Mouse (Mus musculus) heart, embryonic 15.5 days (tissue): Measurements from ENCODE around the gene Rfx2. TPM values are rescaled to one million over a fixed set of nuclear protein-coding genes. Genes with fewer than 3 reads are reported as not detected.

ENCODE experiments used
- ATAC-seq: fragments of 200-750 bp; cut with Nextera tagmentation; replicated peaks from 2 replicates; pipeline ENCODE4 v1.8.0; 2017; ENCODE audit warnings: low read depth, moderate TSS enrichment; ENCODE audit not compliant: insufficient number of reproducible peaks, insufficient read depth, low FRiP score
- H3K27ac ChIP-seq: fragments of 300-500 bp; sonication (generic); 2 replicates; pipeline ENCODE4 v1.5.1; 2015; ENCODE audit warnings: mild to moderate bottlenecking, inconsistent platforms
- H3K27me3 ChIP-seq: fragments of 300-500 bp; sonication (generic); 2 replicates; pipeline ENCODE4 v1.6.1; 2015; ENCODE audit warnings: inconsistent platforms
- H3K36me3 ChIP-seq: fragments of 300-500 bp; sonication (generic); 2 replicates; pipeline ENCODE4 v1.6.1; 2015; ENCODE audit warnings: mild to moderate bottlenecking, inconsistent platforms
- H3K4me1 ChIP-seq: fragments of 300-500 bp; sonication (generic); replicated peaks from 2 replicates; pipeline ENCODE4 v1.6.1; 2015; ENCODE audit warnings: inconsistent platforms
- H3K4me2 ChIP-seq: fragments of 300-500 bp; sonication (generic); 2 replicates; pipeline ENCODE4 v1.6.1; 2015; ENCODE audit warnings: inconsistent platforms, mild to moderate bottlenecking, moderate library complexity
- H3K4me3 ChIP-seq: fragments of 300-500 bp; sonication (generic); 2 replicates; pipeline ENCODE4 v1.5.1; 2015; ENCODE audit warnings: mild to moderate bottlenecking, inconsistent platforms
- H3K9ac ChIP-seq: fragments of 300-500 bp; sonication (generic); 2 replicates; pipeline ENCODE4 v1.6.1; 2015; ENCODE audit warnings: mild to moderate bottlenecking, inconsistent platforms
- H3K9me3 ChIP-seq: fragments of 300-500 bp; sonication (generic); replicated peaks from 2 replicates; pipeline ENCODE4 v1.6.1; 2016; ENCODE audit warnings: inconsistent platforms
- WGBS: fragments of 180-500 bp; shearing (Covaris S2); methylation state at CpG from one replicate; pipeline ENCODE4 v1.1.7; 2015; ENCODE audit warnings: mixed read lengths; 5-methylcytosine and 5-hydroxymethylcytosine counted together
- polyA plus RNA-seq: library from polyadenylated mRNA; unstranded; fragments of >200 nt; fragmentation: Nextera tagmentation; extraction: Ambion mirVana; gene quantifications from 2 replicates; pipeline ENCODE4 v1.2.1, GENCODE M21; 2015

The Rfx2 gene
- polyA plus RNA-seq, 1 experiment from 2014 or later = 4.8 TPM

DNA sequence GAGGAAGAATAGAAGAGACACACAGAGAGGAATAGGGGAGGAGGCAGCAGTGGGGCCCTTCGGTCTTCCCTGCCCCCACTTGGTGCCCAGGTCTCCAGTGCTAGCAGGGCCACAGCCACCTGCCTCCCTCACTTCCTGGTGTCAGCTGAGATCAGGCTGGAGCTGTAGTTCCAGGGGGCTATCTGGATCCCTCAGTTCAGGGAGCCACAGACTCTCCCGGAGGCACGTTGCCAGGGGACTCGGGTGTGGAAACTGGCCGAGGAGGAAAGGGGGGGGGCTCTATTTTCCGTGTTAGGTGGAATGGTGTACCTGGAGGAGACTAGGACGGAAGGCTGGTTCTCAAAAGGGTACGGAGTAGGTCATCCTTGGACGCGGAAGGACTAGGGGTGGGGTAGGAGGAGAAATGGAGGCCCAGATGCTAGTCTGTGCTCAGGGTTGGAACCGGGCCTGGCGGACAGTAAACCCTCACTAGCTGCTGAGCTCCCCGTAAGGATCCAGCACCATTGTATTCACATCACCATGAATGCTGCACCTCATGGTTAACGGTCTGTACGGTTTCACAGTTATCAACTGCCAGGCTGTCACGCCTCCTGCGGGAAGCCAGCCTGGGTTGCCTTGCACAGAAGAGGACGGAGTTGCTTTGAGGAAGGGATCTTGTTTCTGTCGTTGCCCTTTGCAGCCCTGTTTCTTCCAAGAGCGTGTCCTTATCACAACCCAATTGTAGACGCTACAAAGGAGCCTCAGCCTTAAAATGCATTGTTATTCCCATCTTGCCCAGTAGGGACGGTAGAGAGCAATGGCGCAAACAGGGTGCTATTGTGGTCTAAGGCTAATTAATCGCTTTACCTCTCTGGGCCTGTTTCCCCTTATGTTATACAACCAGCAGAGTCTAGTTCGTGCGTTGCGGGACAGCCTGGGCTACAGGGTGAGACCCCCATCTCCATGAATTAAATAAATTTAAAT lies 67.8 kb downstream of the Rfx2 start:
- peaks cover 39% of the 10 kb centered on the region for H3K4me1 ChIP-seq
- H3K4me3 ChIP-seq = no peak overlapping the region; the same call in 1 of the 2 replicates
- H3K9ac ChIP-seq = 0 out of 2 replicates have a peak overlapping the region, but pooled peaks have one; percentile 16
- peak overlapping the region; percentile 83 for H3K4me2 ChIP-seq
- peaks cover 15% of the 10 kb centered on the region for H3K36me3 ChIP-seq
- peaks cover 8% of the 10 kb centered on the region; the same call in 1 of the 2 replicates for H3K27me3 ChIP-seq
- H3K9me3 ChIP-seq = no peaks in the 10 kb centered on the region
- WGBS = 40% methylated on average over 27 of the region's 27 CpGs
- ATAC-seq = no peak
- peak overlapping the region; percentile 99 for H3K27ac ChIP-seq

DNA sequence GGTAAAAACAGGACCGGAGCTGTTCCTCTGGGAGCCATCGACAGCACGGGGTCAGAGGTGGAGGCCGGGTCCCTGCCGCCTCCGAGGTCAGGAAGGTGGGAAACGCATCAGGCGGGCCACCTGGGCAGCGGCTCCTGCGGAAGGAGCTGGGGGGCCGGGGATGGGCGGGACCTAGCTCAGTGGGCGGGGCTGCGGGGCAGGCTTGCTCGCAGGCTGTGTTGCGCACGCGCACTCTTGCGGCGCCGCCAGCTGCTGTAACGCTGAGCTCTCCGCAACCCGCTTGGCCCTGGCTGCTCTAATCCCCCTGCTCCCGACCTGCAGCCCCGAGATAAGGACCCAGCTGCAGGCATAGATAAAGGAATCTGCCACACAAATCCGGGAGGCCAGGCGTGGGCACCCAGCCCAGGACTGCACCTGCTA lies 68.8 kb downstream of the Rfx2 start:
- H3K9ac ChIP-seq = peak overlapping the region; percentile 62
- ATAC-seq = peak; percentile 23; the same call in 1 of the 2 replicates
- 1% methylated on average over 27 of the region's 28 CpGs for WGBS
- no peaks in the 10 kb centered on the region for H3K9me3 ChIP-seq
- H3K36me3 ChIP-seq = peaks cover 6% of the 10 kb centered on the region; the same call in 1 of the 2 replicates
- peak overlapping the region; percentile 83 for H3K4me2 ChIP-seq
- peak overlapping the region; percentile 53 for H3K4me3 ChIP-seq
- peak overlapping the region; percentile 92 for H3K27ac ChIP-seq
- peaks cover 19% of the 10 kb centered on the region for H3K27me3 ChIP-seq
- H3K4me1 ChIP-seq = peaks cover 49% of the 10 kb centered on the region

DNA sequence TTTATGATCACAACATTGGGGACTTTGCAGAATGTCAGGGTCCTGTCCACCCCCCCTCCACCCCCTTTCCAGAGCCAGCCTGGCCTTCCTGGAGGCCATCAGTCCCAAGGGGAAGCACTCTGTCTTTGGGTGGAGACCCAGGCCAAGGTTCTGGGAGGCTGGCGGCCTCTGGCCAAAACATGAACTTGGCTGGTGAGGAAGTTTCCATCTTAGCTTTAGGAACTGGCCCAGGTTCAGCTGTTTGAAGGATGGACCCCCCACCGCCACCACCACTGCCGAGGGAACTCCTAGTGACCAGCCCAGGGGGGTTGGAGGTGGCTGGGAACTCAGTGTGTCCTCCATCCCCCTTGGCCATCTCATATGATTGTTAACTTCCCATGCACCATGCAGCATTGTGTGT lies 69.7 kb downstream of the Rfx2 start:
- H3K9me3 ChIP-seq = no peaks in the 10 kb centered on the region
- WGBS = 70% methylated on average over 3 of the region's 3 CpGs
- H3K4me1 ChIP-seq = peaks cover 54% of the 10 kb centered on the region
- H3K4me3 ChIP-seq = no peak overlapping the region
- no peak overlapping the region for H3K9ac ChIP-seq
- H3K36me3 ChIP-seq = no peaks in the 10 kb centered on the region
- no peak for ATAC-seq
- H3K4me2 ChIP-seq = no peak overlapping the region
- H3K27ac ChIP-seq = no peak overlapping the region
- H3K27me3 ChIP-seq = peaks cover 28% of the 10 kb centered on the region

DNA sequence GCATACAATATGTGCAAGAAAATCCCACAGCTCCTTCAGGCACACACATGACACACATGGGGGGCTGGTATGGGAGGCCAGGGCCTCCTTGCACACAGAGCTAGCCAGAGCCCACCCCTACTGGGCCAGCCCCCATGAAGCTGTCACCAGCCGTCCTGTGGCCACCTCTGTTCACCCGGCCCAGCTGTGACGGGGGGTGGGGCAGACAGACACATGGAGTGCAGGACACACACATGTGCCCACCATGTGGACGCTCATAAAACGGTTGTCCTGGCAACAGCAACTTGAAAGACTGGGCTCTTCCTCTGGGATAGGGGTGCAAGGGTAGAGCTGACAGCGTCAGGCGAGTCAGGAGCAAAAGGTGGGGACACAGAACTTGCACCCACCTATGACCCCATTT lies 71.6 kb downstream of the Rfx2 start:
- 59% methylated on average over 7 of the region's 7 CpGs for WGBS
- ATAC-seq = no peak
- H3K9me3 ChIP-seq = no peaks in the 10 kb centered on the region
- peaks cover 54% of the 10 kb centered on the region for H3K4me1 ChIP-seq
- H3K4me3 ChIP-seq = no peak overlapping the region
- no peak overlapping the region for H3K27ac ChIP-seq
- no peaks in the 10 kb centered on the region for H3K36me3 ChIP-seq
- no peak overlapping the region for H3K9ac ChIP-seq
- no peak overlapping the region for H3K4me2 ChIP-seq
- H3K27me3 ChIP-seq = peaks cover 46% of the 10 kb centered on the region

DNA sequence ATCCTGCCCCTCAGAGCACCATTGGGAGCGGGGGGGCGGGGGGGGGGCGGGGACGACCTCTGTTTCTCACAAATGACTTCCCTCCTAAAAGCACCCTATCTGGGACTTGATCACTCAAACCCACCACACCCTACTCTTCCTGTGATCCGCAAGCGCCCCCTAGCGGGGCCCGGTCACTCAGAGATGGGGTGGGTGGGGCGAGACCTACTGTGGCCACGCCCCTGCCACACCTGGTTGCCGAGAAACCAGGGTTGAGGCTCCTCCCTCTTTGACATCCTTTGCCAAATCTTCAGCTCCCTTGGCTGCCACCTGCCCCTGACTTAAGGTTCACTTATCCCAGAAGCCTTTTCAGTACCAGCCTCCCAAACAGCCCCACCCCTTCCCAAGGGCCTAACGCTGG lies 72.7 kb downstream of the Rfx2 start:
- WGBS = 8% methylated on average over 12 of the region's 12 CpGs
- H3K4me3 ChIP-seq = no peak overlapping the region
- H3K9ac ChIP-seq = no peak overlapping the region
- H3K36me3 ChIP-seq = no peaks in the 10 kb centered on the region
- no peak for ATAC-seq
- no peaks in the 10 kb centered on the region for H3K9me3 ChIP-seq
- peak overlapping the region; percentile 99 for H3K4me2 ChIP-seq
- H3K27me3 ChIP-seq = peaks cover 57% of the 10 kb centered on the region
- no peak overlapping the region for H3K27ac ChIP-seq
- H3K4me1 ChIP-seq = peaks cover 50% of the 10 kb centered on the region

DNA sequence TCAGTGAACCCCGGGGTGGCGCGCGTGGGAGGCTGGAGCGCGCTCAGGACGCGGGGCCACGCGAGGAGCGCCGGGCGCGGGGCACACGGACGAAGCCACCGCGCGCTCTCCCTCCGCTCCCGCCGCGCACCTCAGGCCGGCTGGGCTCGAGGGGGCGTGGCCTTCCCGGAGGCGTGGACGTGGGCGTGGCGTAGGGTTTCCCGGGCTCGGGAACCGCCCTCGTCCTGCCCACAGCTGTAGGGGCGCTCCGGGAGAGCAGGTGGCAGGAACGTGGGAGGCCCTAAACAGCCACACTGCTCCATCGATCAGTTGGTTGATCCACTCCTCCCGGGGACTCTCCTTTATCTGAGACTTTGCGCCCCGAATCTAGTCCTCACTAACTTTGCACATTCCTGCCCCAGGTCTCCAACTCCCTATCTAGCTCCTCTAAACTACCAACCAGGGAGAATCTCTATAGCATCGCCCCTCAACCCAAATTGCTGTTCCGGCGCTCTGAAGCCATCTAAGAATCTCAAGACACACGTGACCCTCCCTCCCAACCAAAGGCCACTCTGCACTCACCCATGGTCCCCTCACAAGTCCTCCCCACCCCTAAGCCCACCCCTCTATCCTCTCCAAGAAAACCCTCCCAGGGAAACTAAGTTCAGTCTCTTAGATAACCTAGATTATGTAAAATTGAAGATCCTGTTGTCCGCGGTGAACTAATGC lies 73.2 kb downstream of the Rfx2 start, which contains the start of gene Nrtn:
TSS of gene Nrtn (minus strand) at position 115 of the 708 bp plus-strand sequence.
- H3K36me3 ChIP-seq = no peaks in the 10 kb centered on the region
- H3K9ac ChIP-seq = peak within 1 kb of the TSS; percentile 79
- peak within 1 kb of the TSS; percentile 55; the same call in 1 of the 2 replicates for H3K27ac ChIP-seq
- peak within 1 kb of the TSS; percentile 99 for H3K4me2 ChIP-seq
- peaks cover 45% of the 10 kb centered on the region for H3K4me1 ChIP-seq
- peaks cover 63% of the 10 kb centered on the region for H3K27me3 ChIP-seq
- under 1% methylated on average over 46 of the region's 48 CpGs for WGBS
- H3K9me3 ChIP-seq = no peaks in the 10 kb centered on the region
- ATAC-seq = peak; percentile 65
- H3K4me3 ChIP-seq = peak within 1 kb of the TSS; percentile 67

DNA sequence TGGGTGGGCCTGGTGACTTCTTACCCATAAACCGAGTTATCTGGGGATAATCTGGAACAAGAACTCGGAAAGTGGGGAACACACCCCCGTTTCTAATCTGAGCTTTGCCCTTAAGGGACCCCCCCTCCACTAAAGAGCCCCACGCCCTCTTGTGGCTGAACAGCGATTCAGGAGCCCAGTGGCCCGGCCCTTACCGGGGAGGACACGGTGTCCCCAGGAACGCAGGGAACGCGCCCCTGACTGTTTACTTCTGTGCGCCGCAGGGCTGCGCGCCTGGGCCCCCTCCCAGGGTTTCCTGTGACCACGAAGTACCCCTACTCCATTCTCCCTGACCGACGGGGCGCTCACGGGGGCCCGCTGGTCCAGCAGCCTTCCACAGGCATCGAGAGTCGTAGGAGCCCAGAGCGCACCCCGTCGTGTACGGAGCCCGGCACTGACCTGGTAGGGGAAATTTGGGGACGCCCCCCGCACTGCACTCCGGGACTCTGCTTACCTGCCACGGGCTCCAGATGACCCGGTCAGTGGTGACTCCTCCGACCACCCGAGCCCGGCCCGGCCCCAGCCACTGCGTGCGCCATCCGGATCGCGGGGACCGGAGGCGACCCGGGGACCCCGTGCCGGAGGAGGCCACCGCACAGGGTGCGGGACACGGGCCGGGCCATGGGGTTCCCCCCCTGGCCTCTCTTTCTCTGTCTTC lies 74.0 kb downstream of the Rfx2 start:
- Histone ChIP-seq H3K4me1 (peaks cover 38% of the 10 kb centered on the region), H3K9me3 (no peaks in the 10 kb centered on the region), H3K36me3 (no peaks in the 10 kb centered on the region), H3K9ac (peak overlapping the region; percentile 79), H3K4me3 (peak overlapping the region; percentile 67), H3K27ac (peak overlapping the region; percentile 55; the same call in 1 of the 2 replicates), H3K4me2 (peak overlapping the region; percentile 99), H3K27me3 (peaks cover 70% of the 10 kb centered on the region)
- peak; percentile 20 for ATAC-seq
- WGBS = 1% methylated on average over 51 of the region's 51 CpGs

DNA sequence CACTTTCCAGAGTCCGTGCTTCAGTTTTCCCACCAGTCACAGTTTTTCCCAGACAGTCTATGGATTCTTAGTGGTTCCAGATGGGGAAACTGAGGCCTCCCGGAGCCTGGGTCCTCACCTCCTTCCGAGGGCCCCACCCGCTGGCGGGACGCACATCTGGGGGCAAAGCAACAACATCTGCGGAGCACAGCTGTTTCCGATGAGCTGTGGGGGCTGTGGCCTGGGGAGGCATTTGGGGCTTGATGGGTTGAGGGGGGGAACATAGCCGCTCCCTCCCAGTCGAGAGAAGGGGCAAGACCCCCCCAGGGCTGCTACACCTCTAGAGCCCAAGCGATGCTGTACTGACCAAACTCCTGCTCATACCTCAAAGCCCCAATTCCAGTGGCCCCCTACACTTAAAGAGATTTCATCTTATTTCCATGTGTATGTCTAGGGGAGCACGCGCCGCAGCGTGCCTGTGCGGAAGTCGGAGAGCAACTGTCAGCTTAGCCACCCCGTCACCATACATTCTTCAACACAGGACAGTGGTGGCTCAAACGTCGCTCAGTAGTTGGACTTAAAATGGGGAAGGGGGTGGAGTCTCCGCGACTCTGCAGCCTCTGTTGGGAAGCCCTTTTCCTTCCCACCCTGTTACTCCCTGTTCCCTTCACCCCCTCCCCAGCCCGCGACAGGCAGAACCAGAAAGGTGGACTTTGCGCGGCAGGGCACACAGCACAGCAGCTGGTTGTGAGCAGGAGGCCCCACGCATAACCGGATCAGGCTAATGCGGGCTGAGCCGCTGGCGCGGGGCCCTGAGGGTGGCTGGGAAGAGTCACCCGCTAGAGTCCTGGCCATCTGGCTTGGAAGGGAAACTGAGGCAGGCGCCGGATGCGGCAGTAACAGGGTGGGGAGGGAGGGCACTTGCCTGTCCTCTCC lies 76.3 kb downstream of the Rfx2 start:
- Histone ChIP-seq H3K4me3 (no peak overlapping the region; the same call in 1 of the 2 replicates), H3K27me3 (peaks cover 82% of the 10 kb centered on the region), H3K9ac (no peak overlapping the region), H3K27ac (no peak overlapping the region), H3K4me1 (peaks cover 37% of the 10 kb centered on the region), H3K4me2 (peak overlapping the region; percentile 18; the same call in 1 of the 2 replicates), H3K36me3 (no peaks in the 10 kb centered on the region), H3K9me3 (no peaks in the 10 kb centered on the region)
- 13% methylated on average over 36 of the region's 36 CpGs for WGBS
- ATAC-seq = no peak

DNA sequence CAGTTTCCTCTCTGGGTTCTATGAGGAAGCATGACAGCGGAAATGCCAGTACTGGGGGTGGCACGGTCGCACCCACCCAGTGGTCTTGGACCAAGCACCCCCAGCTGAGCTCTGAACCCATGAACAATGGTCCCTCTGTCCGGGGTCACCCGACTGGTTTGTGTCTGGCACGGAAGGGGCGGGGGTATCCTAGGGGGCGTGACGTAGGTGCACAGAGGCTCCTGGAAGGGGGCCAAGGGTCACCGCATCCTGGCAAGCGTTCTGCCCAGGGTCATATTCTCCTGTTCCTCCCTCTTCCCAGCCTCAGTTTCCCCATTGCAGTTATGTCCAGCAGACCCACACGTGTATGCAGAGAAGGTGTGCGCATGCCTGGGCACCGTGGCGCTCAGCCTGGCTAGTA lies 77.4 kb downstream of the Rfx2 start:
- no peak overlapping the region for H3K4me3 ChIP-seq
- H3K36me3 ChIP-seq = no peaks in the 10 kb centered on the region
- WGBS = 21% methylated on average over 15 of the region's 15 CpGs
- H3K9me3 ChIP-seq = no peaks in the 10 kb centered on the region
- no peak overlapping the region for H3K9ac ChIP-seq
- H3K27ac ChIP-seq = no peak overlapping the region
- peaks cover 78% of the 10 kb centered on the region for H3K27me3 ChIP-seq
- H3K4me2 ChIP-seq = no peak overlapping the region
- ATAC-seq = no peak
- peaks cover 35% of the 10 kb centered on the region for H3K4me1 ChIP-seq

DNA sequence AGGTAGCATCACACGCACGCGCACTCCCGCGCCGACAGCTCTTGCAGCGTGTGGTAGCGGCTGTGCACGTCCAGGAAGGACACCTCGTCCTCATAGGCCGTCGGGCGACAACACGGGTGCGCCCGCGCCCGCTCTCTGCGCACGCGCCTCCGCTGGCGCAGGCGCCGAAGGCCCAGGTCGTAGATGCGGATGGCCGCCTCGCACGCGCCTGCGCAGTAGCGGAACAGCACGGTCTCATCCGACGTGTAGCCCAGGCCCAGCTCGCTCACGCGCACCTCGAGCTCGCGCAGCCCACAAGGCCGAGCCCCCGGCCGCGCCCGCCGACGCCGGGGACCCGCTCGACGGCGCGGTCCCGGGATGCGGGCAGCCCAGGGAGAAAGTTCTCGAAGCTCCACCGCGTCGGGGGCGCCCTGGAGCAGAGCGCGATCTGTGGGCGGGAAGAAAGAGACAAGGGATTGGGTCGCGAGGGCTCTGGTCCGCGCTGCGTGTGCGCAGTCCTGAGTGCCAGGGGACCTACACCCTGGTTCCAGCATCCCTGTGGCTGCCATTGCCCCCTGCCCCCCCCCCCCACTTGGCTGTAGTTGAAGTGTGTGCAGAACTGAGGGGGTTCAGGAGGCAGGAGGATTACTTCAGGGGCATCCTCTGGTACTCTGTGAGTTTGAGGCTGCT lies 79.3 kb downstream of the Rfx2 start:
- 0 out of 2 replicates have a peak overlapping the region, but pooled peaks have one; percentile 36 for H3K9ac ChIP-seq
- ATAC-seq = peak; percentile 50

More for the DNA sequence above, 79.3 kb downstream of the Rfx2 start:
- no peaks in the 10 kb centered on the region for H3K9me3 ChIP-seq
- no peaks in the 10 kb centered on the region for H3K36me3 ChIP-seq
- peak overlapping the region; percentile 59 for H3K4me2 ChIP-seq
- peaks cover 59% of the 10 kb centered on the region for H3K27me3 ChIP-seq
- peaks cover 28% of the 10 kb centered on the region for H3K4me1 ChIP-seq
- peak overlapping the region; percentile 40 for H3K4me3 ChIP-seq
- 20% methylated on average over 71 of the region's 71 CpGs for WGBS
- no peak overlapping the region for H3K27ac ChIP-seq
